Mouse (Mus musculus) neural tube, embryonic 12.5 days (tissue): ENCODE data around the gene Lair1. TPM values are rescaled to one million over a fixed set of nuclear protein-coding genes. Genes with fewer than 3 reads are reported as not detected.
"Not testable (repeated sequence)": the region's sequence is repeated elsewhere in the genome, so short reads cannot be mapped to it uniquely, and the experiment has no call there.

ENCODE experiments used
- ATAC-seq: fragments of 200-750 bp; cut with Nextera tagmentation; 2 replicates; pipeline ENCODE4 v1.8.0; 2017; ENCODE audit warnings: low read depth, mild to moderate bottlenecking, moderate TSS enrichment, moderate library complexity; ENCODE audit not compliant: low FRiP score
- H3K27ac ChIP-seq: fragments of 300-500 bp; sonication (generic); 2 replicates; pipeline ENCODE4 v1.5.1; 2016
- H3K27me3 ChIP-seq: fragments of 300-500 bp; sonication (generic); replicated peaks from 2 replicates; pipeline ENCODE4 v1.6.1; 2016; ENCODE audit warnings: mild to moderate bottlenecking
- H3K36me3 ChIP-seq: fragments of 300-500 bp; sonication (generic); 2 replicates; pipeline ENCODE4 v1.6.1; 2016; ENCODE audit warnings: mild to moderate bottlenecking
- H3K4me1 ChIP-seq: fragments of 300-500 bp; sonication (generic); 2 replicates; pipeline ENCODE4 v1.6.1; 2016
- H3K4me2 ChIP-seq: fragments of 300-500 bp; sonication (generic); replicated peaks from 2 replicates; pipeline ENCODE4 v1.6.1; 2016; ENCODE audit warnings: mild to moderate bottlenecking
- H3K4me3 ChIP-seq: fragments of 300-500 bp; sonication (generic); 2 replicates; pipeline ENCODE4 v1.5.1; 2016
- H3K9ac ChIP-seq: fragments of 300-500 bp; sonication (generic); 2 replicates; pipeline ENCODE4 v1.6.1; 2016; ENCODE audit warnings: mild to moderate bottlenecking
- H3K9me3 ChIP-seq: fragments of 300-500 bp; sonication (generic); 2 replicates; pipeline ENCODE4 v1.6.1; 2016; ENCODE audit warnings: mild to moderate bottlenecking
- WGBS: fragments of 180-500 bp; shearing (Covaris S2); methylation state at CpG from one replicate; pipeline ENCODE4 v1.1.7; 2016; 5-methylcytosine and 5-hydroxymethylcytosine counted together
- polyA plus RNA-seq: library from polyadenylated mRNA; unstranded; fragments of >200 nt; fragmentation: Nextera tagmentation; extraction: Ambion mirVana; gene quantifications from 2 replicates; pipeline ENCODE4 v1.2.1, GENCODE M21; 2016

Lair1 gene
- polyA plus RNA-seq, 1 experiment from 2014 or later = 2.5 TPM

DNA sequence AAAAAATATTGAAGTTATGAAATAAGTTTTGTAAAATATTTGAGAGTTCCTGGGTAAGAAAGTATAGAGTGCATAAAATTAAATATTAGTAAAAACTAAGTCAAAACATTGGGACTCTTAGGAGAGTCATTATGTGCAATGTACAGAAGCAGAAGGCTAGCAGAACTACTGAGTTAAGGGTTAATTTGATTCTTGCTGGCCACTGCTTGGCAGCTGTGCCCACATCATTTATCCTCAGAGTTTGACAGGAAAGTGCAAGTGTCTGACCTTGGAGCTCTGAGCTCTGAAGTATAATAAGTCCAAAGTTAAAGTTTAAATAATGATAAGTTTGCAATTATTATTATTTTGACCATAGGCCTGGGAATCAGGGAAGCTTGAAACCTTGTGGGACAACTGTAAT lies 18.7 kb upstream of the Lair1 start:
- Histone ChIP-seq H3K27me3 (no peaks in the 10 kb centered on the region), H3K36me3 (no peaks in the 10 kb centered on the region), H3K4me3 (no peak overlapping the region), H3K4me1 (no peaks in the 10 kb centered on the region), H3K4me2 (no peak overlapping the region), H3K9me3 (no peaks in the 10 kb centered on the region), H3K27ac (no peak overlapping the region), H3K9ac (no peak overlapping the region)
- ATAC-seq = no peak

DNA sequence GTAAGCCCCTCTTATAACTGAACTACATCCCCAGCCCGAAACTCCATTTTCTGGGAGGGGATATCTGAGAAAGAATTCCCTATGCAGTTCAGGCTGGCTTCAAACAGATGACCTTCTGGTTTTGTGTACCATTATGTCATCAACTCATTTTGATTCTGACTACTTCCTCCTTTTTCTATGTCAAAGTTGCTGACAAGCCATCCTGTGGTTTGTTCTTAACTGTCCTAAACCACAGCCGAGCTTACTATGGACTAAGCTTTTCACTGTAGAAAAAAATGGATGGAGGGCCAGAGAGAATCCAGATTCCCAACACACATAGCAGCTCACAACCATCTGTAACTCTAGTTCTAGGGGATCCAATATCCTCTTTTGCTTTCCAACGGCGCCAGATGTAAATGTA lies 17.5 kb upstream of the Lair1 start:
- H3K36me3 ChIP-seq = no peaks in the 10 kb centered on the region
- H3K27ac ChIP-seq = no peak overlapping the region
- WGBS = 87% methylated on average over 4 of the region's 4 CpGs
- no peak overlapping the region for H3K9ac ChIP-seq
- no peak overlapping the region for H3K4me2 ChIP-seq
- ATAC-seq = no peak
- H3K27me3 ChIP-seq = no peaks in the 10 kb centered on the region
- no peak overlapping the region for H3K4me3 ChIP-seq
- H3K9me3 ChIP-seq = no peaks in the 10 kb centered on the region
- no peaks in the 10 kb centered on the region for H3K4me1 ChIP-seq

DNA sequence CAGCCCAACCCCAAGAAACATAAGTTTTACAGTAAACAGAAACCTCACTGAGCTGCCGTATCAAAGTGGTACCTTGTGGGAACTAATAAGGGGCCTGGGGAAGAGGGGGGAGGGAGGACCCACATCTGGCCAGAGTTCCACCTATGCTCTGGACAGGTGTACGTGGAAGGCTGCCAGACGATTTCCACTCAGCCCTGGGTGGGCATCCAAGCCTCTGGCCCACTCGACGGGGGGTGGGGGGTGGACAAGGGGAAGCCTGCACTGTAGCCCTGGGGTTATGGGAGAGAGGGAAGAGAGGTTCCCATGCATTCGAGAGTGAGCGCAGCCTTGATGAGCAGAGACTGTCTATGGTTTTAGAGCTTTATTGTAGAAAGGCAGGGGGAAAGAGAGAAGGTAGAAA lies 16.5 kb upstream of the Lair1 start:
- H3K4me2 ChIP-seq = no peak overlapping the region
- H3K4me3 ChIP-seq = no peak overlapping the region
- no peaks in the 10 kb centered on the region for H3K9me3 ChIP-seq
- H3K27me3 ChIP-seq = no peaks in the 10 kb centered on the region
- no peak overlapping the region for H3K9ac ChIP-seq
- H3K27ac ChIP-seq = no peak overlapping the region
- no peaks in the 10 kb centered on the region for H3K36me3 ChIP-seq
- no peaks in the 10 kb centered on the region for H3K4me1 ChIP-seq
- ATAC-seq = no peak
- WGBS = 87% methylated on average over 7 of the region's 7 CpGs

DNA sequence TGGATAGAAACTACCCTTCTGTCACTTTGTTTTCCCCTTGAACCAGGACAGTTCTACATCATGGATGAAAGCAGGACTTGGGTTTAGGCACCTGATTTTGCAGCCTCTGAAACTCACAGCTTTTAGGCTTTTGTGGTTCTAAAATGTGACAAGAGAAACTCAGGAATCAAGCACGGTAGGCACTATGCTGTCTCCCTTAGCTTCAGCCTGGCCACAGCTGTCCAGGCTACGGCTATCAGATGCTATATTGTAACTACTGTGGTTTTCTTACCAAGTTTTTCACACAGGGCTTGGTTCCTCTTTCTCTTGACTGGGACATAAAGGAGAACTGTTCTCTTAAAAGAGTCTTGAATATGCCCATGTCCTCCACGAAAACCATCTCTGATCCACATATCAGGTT lies 10.1 kb upstream of the Lair1 start:
- H3K4me3 ChIP-seq = no peak overlapping the region
- H3K27ac ChIP-seq = no peak overlapping the region
- ATAC-seq = no peak
- H3K9me3 ChIP-seq = no peaks in the 10 kb centered on the region
- no peaks in the 10 kb centered on the region for H3K4me1 ChIP-seq
- H3K36me3 ChIP-seq = no peaks in the 10 kb centered on the region
- H3K9ac ChIP-seq = no peak overlapping the region
- H3K4me2 ChIP-seq = no peak overlapping the region
- 82% methylated on average over 3 of the region's 3 CpGs for WGBS
- no peaks in the 10 kb centered on the region for H3K27me3 ChIP-seq

DNA sequence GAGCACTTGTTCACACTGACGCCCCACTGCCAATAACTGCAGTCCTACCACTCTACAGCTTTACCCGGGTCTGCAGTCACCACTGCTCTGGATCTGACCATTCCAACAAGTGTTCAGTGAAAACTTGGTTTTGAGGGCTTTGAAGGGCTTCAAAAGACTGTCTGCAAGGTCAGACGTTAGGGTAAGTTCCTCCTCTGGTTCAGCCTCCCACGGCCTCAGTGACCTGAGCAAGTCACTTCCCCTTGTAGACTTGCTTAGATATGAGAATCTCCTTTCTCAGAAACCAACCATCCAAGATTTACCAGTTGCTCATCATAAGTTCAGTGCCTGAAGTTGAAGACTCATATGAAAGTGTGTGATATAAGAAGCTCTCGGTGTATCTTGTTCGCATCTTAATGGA lies 8.1 kb upstream of the Lair1 start:
- Histone ChIP-seq H3K4me3 (no peak overlapping the region), H3K9ac (no peak overlapping the region), H3K27ac (no peak overlapping the region), H3K9me3 (no peaks in the 10 kb centered on the region), H3K4me1 (no peaks in the 10 kb centered on the region), H3K4me2 (no peak overlapping the region), H3K36me3 (no peaks in the 10 kb centered on the region), H3K27me3 (no peaks in the 10 kb centered on the region)
- 85% methylated on average over 6 of the region's 6 CpGs for WGBS
- ATAC-seq = no peak

DNA sequence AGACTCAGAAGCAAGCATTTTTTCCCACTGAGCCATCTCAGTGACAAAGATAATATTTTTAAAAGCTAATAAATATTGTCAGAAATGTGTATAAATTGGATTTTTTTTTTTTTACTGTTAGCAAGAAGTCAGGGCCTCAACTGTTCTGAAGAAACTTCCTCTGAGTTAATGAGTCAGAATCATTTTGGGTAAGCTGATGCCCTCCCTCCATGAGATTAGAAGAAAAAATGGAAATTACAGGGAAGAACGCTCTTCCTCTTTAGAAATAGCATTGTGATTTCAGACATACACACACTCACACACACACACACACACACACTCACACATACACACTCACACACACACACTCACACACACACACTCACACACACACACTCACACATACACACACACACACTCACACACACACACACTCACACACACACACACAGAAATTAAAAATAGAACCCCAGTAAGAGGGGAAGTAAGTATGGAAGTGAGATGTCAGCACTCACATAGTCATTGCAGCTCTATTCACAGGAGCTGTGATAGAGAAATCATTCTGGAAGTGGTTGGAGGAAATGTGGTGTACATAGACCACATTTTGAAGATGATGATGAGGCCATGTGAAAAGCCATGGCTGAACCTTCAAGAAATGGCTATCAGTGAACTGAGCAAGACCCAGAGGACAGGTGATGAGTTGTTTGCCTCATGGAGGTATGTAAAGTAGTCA lies 866 bp upstream of the Lair1 start:
- no peak for ATAC-seq
- no peak overlapping the region for H3K27ac ChIP-seq
- no peaks in the 10 kb centered on the region for H3K36me3 ChIP-seq
- H3K9me3 ChIP-seq = no peaks in the 10 kb centered on the region
- H3K27me3 ChIP-seq = no peaks in the 10 kb centered on the region
- no peak overlapping the region for H3K4me2 ChIP-seq
- no peak overlapping the region for H3K4me3 ChIP-seq
- no peaks in the 10 kb centered on the region for H3K4me1 ChIP-seq
- WGBS = 96% methylated on average over 1 of the region's 1 CpGs
- no peak overlapping the region for H3K9ac ChIP-seq

DNA sequence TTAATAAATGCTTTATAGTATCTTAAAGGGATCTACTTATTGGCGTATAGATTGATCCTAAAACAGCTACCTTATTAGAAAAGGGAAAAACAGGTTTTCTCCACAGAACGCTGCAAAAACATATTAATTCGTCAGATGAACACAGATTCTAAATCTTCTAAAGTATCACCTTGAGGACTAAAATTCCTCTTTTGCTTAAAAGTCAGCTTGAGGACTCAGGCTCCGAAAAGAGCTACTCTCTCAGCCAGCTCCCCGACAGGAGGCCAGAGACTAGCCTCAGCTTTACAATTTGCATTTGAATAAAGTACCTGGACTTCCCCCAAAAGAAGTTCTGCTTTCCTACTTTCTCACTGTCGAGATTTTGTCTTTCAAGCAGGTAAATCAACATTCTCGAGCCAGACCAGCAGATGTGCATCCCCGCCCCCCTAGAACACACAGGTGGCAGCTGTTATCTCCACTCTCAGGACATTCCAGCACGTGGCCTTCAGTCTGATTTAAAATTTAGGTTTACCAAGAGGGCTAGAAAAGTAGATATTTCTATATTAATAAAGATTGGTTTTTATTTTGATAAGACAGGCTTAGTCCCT lies 2.3 kb downstream of the Lair1 start:
- H3K4me3 ChIP-seq, H3K9ac ChIP-seq, H3K4me2 ChIP-seq, H3K36me3 ChIP-seq, ATAC-seq, H3K27ac ChIP-seq, H3K27me3 ChIP-seq, H3K9me3 ChIP-seq, H3K4me1 ChIP-seq: not testable (repeated sequence)
- 55% methylated on average over 9 of the region's 9 CpGs for WGBS

DNA sequence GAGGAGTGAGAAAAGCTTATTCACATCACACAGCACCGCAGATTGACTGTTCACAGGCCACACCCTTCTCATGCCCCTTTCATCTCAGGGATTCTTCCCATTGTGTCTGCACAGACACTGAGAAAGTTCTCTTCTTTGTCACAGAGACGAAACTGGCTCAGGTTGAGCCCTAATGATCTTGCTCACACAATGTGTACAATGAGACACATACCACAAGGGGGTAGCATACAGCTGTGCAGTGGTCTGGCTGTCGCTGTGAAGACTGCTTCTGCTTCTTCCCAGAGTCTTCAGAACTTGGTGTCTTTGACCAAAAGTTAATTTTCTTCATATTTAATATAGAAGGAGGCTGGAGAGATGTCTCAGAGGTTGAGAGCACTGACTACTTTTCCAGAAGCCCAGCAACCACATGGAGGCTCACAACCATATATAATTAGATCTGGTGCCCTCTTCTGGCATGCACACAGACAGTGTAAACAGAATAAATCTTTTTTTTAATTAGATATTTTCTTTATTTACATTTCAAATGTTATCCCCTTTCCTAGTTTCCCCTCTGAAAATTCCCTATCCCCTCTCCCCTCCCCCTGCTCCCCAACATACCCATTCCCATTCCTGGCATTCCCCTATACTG lies 36.1 kb downstream of the Lair1 start:
- Histone ChIP-seq H3K36me3 (no peaks in the 10 kb centered on the region), H3K4me1 (no peaks in the 10 kb centered on the region), H3K4me2 (no peak overlapping the region), H3K27me3 (no peaks in the 10 kb centered on the region), H3K9me3 (no peaks in the 10 kb centered on the region), H3K9ac (no peak overlapping the region), H3K4me3 (no peak overlapping the region), H3K27ac (no peak overlapping the region)
- ATAC-seq = no peak
- 24% methylated on average over 3 of the region's 3 CpGs for WGBS

DNA sequence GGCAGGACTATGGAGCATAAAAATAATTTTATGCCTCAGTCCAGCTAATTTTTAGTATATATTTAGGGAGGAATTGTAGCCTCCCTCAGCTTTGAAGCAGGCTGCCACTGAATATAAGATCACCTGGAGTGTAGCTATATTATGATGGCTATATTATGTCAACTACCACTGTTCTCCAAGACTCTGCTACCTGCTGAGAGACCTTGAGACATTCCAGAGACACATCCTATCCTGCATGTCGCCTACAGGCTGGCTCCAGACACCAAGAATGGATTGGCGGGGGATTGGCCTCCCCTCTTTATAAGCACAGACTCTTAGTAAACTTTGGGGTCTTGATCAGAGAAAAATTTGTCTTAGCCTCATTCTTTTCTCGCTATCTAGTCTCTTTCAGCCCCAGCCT lies 58.4 kb downstream of the Lair1 start:
- not testable (repeated sequence) for ATAC-seq, H3K4me3 ChIP-seq
- WGBS = 72% methylated on average over 3 of the region's 3 CpGs

DNA sequence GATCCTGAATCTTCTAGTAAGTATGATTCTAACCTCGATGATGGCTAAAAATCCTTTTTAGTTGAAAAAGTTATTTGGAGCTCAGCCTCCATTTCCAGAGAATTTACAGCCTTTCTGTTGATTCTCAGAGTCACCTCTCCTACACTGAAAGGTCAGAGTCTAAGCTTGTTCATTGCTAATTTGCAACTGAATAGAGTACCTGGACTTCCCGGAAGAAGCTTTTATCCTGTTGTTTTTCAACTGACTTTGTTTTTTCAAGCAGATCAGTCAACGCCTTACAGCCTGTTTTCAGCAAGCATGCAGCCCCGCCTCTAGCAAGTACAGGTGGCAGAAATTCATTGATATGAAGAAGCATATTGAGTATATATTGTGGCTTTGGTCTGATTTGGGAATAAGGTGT lies 59.0 kb downstream of the Lair1 start:
- 80% methylated on average over 4 of the region's 4 CpGs for WGBS

More for the DNA sequence above, 58.4 kb downstream of the Lair1 start:
- not testable (repeated sequence) for H3K4me1 ChIP-seq, H3K9ac ChIP-seq, H3K27me3 ChIP-seq, H3K4me2 ChIP-seq, H3K27ac ChIP-seq, H3K36me3 ChIP-seq
- peaks cover 12% of the 10 kb centered on the region for H3K9me3 ChIP-seq

DNA sequence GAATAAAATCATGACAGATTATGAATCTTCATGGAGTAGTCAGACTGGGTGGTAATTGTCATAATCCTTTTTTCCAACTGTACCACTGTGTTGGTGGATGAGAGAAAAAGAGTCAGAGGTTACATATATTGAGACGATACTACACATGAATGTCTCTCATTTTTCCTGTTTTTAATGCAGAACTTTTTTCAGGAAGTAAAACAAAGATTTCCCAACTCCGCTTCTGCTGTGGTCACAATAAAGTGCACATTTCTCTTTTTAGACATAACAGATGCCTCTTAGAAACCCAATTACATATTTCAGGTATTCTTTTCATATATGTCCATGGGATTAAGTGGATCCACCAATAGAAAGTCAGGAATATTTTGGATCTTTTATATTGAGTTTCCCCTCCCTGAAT lies 101.0 kb downstream of the Lair1 start:
- 0 out of 2 replicates have a peak, but pooled peaks cover 2% of the 10 kb centered on the region for H3K9me3 ChIP-seq
- no peak overlapping the region for H3K9ac ChIP-seq
- H3K27ac ChIP-seq = no peak overlapping the region
- H3K4me3 ChIP-seq = no peak overlapping the region
- no peaks in the 10 kb centered on the region for H3K4me1 ChIP-seq
- WGBS = 85% methylated on average over 2 of the region's 2 CpGs
- no peaks in the 10 kb centered on the region for H3K36me3 ChIP-seq
- no peak for ATAC-seq
- H3K27me3 ChIP-seq = no peaks in the 10 kb centered on the region
- H3K4me2 ChIP-seq = no peak overlapping the region

More for the DNA sequence above, 59.0 kb downstream of the Lair1 start:
- H3K9me3 ChIP-seq = peaks cover 12% of the 10 kb centered on the region
- not testable (repeated sequence) for H3K4me3 ChIP-seq, ATAC-seq, H3K36me3 ChIP-seq, H3K27ac ChIP-seq, H3K4me2 ChIP-seq, H3K9ac ChIP-seq, H3K27me3 ChIP-seq, H3K4me1 ChIP-seq

DNA sequence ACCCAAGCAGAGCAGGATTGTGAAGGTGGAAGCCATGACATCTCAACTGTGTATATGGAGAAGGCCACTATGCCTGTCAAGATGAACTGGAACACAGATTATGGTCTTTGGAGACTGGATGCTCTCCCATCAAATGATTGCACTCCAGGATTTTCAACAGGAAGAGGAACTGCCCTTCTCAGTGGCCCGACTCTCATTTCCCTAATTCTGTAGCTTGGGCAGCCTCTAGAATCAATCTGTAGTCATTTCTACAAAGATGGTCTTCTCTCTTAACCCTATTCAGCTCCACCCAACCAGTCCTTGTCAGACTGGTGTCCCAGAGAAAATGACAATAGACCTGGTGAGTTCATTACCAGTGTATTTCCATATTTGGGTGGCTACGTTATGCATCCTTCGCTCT lies 105.6 kb downstream of the Lair1 start:
- no peaks in the 10 kb centered on the region for H3K27me3 ChIP-seq
- no peak overlapping the region for H3K4me3 ChIP-seq
- no peaks in the 10 kb centered on the region for H3K4me1 ChIP-seq
- no peak overlapping the region for H3K9ac ChIP-seq
- no peak for ATAC-seq
- WGBS = 95% methylated on average over 3 of the region's 3 CpGs
- H3K9me3 ChIP-seq = 0 out of 2 replicates have a peak, but pooled peaks cover 3% of the 10 kb centered on the region
- H3K4me2 ChIP-seq = no peak overlapping the region
- H3K27ac ChIP-seq = no peak overlapping the region
- no peaks in the 10 kb centered on the region for H3K36me3 ChIP-seq
